Mouse (Mus musculus) neural tube, embryonic 13.5 days (tissue): ENCODE data around the gene Irs2. TPM values are rescaled to one million over a fixed set of nuclear protein-coding genes. Genes with fewer than 3 reads are reported as not detected.

Experiments used
- ATAC-seq: fragments of 200-750 bp; cut with Nextera tagmentation; 2 replicates; pipeline ENCODE4 v1.8.0; 2017; ENCODE audit warnings: low read depth, mild to moderate bottlenecking, moderate TSS enrichment, moderate library complexity
- H3K27ac ChIP-seq: fragments of 300-500 bp; sonication (generic); replicated peaks from 2 replicates; pipeline ENCODE4 v1.5.1; 2015; ENCODE audit warnings: moderate library complexity, mild to moderate bottlenecking, inconsistent platforms
- H3K27me3 ChIP-seq: fragments of 300-500 bp; sonication (generic); 2 replicates; pipeline ENCODE4 v1.6.1; 2015; ENCODE audit warnings: mild to moderate bottlenecking, inconsistent platforms
- H3K36me3 ChIP-seq: fragments of 300-500 bp; sonication (generic); 2 replicates; pipeline ENCODE4 v1.6.1; 2015; ENCODE audit warnings: mild to moderate bottlenecking, inconsistent platforms
- H3K4me1 ChIP-seq: fragments of 300-500 bp; sonication (generic); replicated peaks from 2 replicates; pipeline ENCODE4 v1.6.1; 2015; ENCODE audit warnings: inconsistent platforms
- H3K4me2 ChIP-seq: fragments of 300-500 bp; sonication (generic); 2 replicates; pipeline ENCODE4 v1.6.1; 2015; ENCODE audit warnings: inconsistent platforms, mild to moderate bottlenecking, moderate library complexity
- H3K4me3 ChIP-seq: fragments of 300-500 bp; sonication (generic); 2 replicates; pipeline ENCODE4 v1.5.1; 2015; ENCODE audit warnings: mild to moderate bottlenecking, inconsistent platforms
- H3K9ac ChIP-seq: fragments of 300-500 bp; sonication (generic); 2 replicates; pipeline ENCODE4 v1.6.1; 2015; ENCODE audit warnings: moderate library complexity, mild to moderate bottlenecking, inconsistent platforms
- H3K9me3 ChIP-seq: fragments of 300-500 bp; sonication (generic); 2 replicates; pipeline ENCODE4 v1.6.1; 2016; ENCODE audit warnings: inconsistent platforms
- WGBS: fragments of 180-500 bp; shearing (Covaris S2); methylation state at CpG from one replicate; pipeline ENCODE4 v1.1.7; 2015; 5-methylcytosine and 5-hydroxymethylcytosine counted together
- polyA plus RNA-seq: library from polyadenylated mRNA; unstranded; fragments of >200 nt; fragmentation: Nextera tagmentation; extraction: Ambion mirVana; gene quantifications from 2 replicates; pipeline ENCODE4 v1.2.1, GENCODE M21; 2015

Irs2 gene
- polyA plus RNA-seq, 1 experiment from 2014 or later = 6.6 TPM

DNA sequence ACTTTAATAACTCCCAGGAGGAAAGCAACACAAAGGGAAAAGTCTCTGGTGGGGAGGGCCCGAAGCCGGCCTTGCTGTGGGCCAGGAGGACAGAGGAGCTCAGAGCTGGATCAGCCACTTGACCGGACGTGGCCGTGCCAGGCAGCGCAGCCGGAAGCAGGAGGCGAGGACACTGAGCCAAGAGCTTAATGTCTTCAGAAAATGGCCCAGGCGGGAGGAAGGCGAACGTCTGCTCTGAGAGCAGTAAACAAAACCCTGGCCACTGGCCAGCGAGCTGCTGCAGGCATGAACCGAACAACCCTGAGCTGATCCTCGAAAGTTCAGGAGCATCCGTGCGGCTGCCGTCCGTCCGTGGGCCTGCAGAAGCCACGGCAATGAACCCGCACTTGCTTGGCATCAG lies 29.9 kb downstream of the Irs2 start:
- Histone ChIP-seq H3K9ac (no peak overlapping the region), H3K27ac (peak overlapping the region; percentile 29; the same call in 1 of the 2 replicates), H3K4me3 (no peak overlapping the region), H3K9me3 (no peaks in the 10 kb centered on the region), H3K36me3 (no peaks in the 10 kb centered on the region), H3K4me2 (no peak overlapping the region), H3K27me3 (no peaks in the 10 kb centered on the region), H3K4me1 (peaks cover 36% of the 10 kb centered on the region)
- WGBS = 34% methylated on average over 21 of the region's 21 CpGs
- ATAC-seq = peak; percentile 42; the same call in 1 of the 2 replicates

GRCm38 (mm10) chr8:10977742-10978376 lies 30.4 kb downstream of the Irs2 start:
- Histone ChIP-seq H3K9me3 (no peaks in the 10 kb centered on the region), H3K9ac (no peak overlapping the region), H3K4me3 (no peak overlapping the region), H3K4me1 (peaks cover 41% of the 10 kb centered on the region), H3K36me3 (no peaks in the 10 kb centered on the region), H3K27ac (peak overlapping the region; percentile 29; the same call in 1 of the 2 replicates), H3K27me3 (no peaks in the 10 kb centered on the region), H3K4me2 (no peak overlapping the region)
- 62% methylated on average over 7 of the region's 7 CpGs for WGBS
- ATAC-seq = no peak

GRCm38 (mm10) chr8:10974659-10975058 lies 33.6 kb downstream of the Irs2 start:
- H3K9me3 ChIP-seq = no peaks in the 10 kb centered on the region
- 9% methylated on average over 1 of the region's 2 CpGs for WGBS
- H3K27me3 ChIP-seq = no peaks in the 10 kb centered on the region
- peaks cover 58% of the 10 kb centered on the region for H3K4me1 ChIP-seq
- ATAC-seq = no peak
- no peak overlapping the region for H3K4me3 ChIP-seq
- no peak overlapping the region for H3K4me2 ChIP-seq
- H3K27ac ChIP-seq = no peak overlapping the region
- H3K9ac ChIP-seq = no peak overlapping the region
- H3K36me3 ChIP-seq = no peaks in the 10 kb centered on the region

DNA sequence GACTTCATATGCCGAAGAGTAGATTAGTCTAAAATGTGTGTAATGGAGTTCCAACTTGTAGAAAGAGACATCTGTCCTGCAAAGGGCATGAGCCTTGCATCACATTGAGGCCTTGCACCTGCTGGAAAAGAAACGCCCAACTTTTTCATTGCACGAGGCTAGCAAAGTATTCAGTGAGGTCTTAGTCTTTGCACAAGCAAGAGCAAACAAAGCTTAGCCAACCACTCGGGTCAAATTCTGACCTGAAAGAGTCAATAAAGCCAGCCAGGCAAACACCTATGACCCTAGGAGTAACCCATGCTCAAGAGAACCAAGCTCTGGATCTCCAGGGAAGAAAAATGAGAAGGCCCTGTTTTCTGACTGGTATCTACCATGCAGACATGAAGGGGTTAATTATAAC lies 34.1 kb downstream of the Irs2 start:
- no peak overlapping the region for H3K9ac ChIP-seq
- H3K27me3 ChIP-seq = no peaks in the 10 kb centered on the region; the same call in 1 of the 2 replicates
- H3K36me3 ChIP-seq = no peaks in the 10 kb centered on the region
- no peak for ATAC-seq
- no peak overlapping the region for H3K4me2 ChIP-seq
- no peaks in the 10 kb centered on the region for H3K9me3 ChIP-seq
- no peak overlapping the region for H3K27ac ChIP-seq
- 71% methylated on average over 4 of the region's 4 CpGs for WGBS
- H3K4me3 ChIP-seq = no peak overlapping the region
- H3K4me1 ChIP-seq = peaks cover 53% of the 10 kb centered on the region

DNA sequence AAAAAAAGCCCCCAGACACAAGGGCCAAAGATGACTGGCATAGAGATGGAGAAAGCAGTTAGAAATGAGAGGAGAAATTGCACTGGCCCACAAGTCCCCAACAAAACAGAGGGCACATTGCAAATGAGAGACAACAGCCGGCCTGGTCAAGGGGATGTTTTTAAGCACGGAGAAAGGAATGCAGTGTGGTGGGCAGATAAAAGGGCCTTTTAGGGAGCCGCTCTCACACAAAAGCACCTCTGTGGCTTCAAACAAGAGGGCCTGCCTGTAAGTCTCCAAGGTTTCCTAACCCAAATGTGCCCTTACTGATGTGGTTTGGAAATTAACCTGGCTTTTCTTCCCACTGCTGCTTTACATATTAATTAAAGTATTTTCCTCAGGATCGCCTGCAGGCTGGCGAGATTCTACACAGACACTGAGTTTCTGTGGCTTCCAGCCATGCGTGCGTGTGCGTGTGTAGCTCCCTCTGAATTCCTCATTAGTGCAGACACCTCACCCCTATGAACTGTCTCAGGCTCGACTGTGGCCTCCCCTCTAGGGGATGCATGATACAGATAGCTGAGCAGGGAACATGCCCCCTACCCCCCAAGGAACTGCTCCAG lies 35.3 kb downstream of the Irs2 start:
- no peaks in the 10 kb centered on the region; the same call in 1 of the 2 replicates for H3K27me3 ChIP-seq
- H3K4me2 ChIP-seq = no peak overlapping the region
- 5% methylated on average over 9 of the region's 9 CpGs for WGBS
- H3K27ac ChIP-seq = peak overlapping the region; percentile 54
- H3K4me3 ChIP-seq = no peak overlapping the region
- no peaks in the 10 kb centered on the region for H3K9me3 ChIP-seq
- H3K36me3 ChIP-seq = no peaks in the 10 kb centered on the region
- H3K9ac ChIP-seq = no peak overlapping the region
- H3K4me1 ChIP-seq = peaks cover 41% of the 10 kb centered on the region
- ATAC-seq = no peak

GRCm38 (mm10) chr8:10971984-10972383 lies 36.3 kb downstream of the Irs2 start:
- Histone ChIP-seq H3K9ac (no peak overlapping the region), H3K4me2 (no peak overlapping the region), H3K4me3 (no peak overlapping the region), H3K4me1 (peaks cover 34% of the 10 kb centered on the region), H3K27me3 (no peaks in the 10 kb centered on the region; the same call in 1 of the 2 replicates), H3K36me3 (no peaks in the 10 kb centered on the region), H3K9me3 (no peaks in the 10 kb centered on the region), H3K27ac (no peak overlapping the region)
- 42% methylated on average over 3 of the region's 3 CpGs for WGBS
- ATAC-seq = no peak

- no peak overlapping the region for H3K27ac ChIP-seq
- no peaks in the 10 kb centered on the region for H3K9me3 ChIP-seq
- H3K36me3 ChIP-seq = no peaks in the 10 kb centered on the region
- H3K4me2 ChIP-seq = no peak overlapping the region
- WGBS = 84% methylated on average over 5 of the region's 5 CpGs
- ATAC-seq = no peak
- H3K4me1 ChIP-seq = peaks cover 36% of the 10 kb centered on the region
- no peak overlapping the region for H3K4me3 ChIP-seq
- no peak overlapping the region for H3K9ac ChIP-seq
- peaks cover 2% of the 10 kb centered on the region; the same call in 1 of the 2 replicates for H3K27me3 ChIP-seq
These were observed 36.7 kb downstream of the Irs2 start for GRCm38 (mm10) chr8:10971509-10971908.

DNA sequence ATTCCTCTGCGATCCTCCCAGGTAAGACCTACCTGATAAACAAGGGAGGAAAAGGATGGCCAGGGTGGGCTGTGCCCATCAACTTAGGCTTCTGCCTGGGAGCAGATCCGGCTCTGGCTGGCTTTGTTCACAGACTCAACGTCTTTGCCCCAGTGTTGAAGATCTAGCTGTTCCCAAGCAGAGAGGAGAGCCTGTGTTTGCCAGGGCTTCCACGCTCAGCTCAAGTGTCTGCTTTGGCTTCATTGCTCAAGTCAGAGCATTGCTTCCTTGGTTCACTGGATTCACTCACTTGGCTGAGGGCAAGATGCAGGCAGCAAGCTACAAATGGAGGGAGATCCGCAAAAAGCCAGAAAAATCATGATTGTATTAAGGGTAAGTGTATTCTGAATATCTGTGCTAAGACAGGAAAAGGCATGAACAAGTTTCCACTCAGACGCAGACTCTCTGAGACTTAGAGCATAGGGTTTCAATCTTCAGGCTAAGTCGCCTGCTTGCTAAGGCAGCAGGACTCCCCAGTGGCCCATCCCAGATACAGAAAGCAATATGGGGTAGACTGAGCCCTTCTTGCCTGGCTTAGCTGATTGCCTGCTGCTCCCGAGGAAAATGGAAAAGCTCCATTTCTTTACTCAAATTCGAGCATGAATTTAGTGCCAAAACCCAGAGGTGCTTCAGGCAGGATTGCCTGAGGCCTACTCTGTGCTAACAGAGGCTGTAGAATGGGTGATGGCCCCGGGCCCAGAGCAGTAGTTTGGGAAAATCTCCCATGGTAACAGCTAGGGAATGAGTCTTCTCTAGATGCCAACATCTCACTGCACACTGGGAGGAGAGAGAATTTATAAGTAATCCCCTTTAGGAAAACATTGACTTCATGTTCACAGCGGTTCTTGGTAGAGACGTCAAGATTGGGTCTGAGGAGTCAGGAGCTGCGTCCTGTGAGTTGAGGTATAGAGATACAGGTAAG lies 37.5 kb downstream of the Irs2 start:
- no peak overlapping the region for H3K4me3 ChIP-seq
- peaks cover 3% of the 10 kb centered on the region; the same call in 1 of the 2 replicates for H3K27me3 ChIP-seq
- H3K4me1 ChIP-seq = peaks cover 42% of the 10 kb centered on the region
- H3K9me3 ChIP-seq = no peaks in the 10 kb centered on the region
- 79% methylated on average over 13 of the region's 13 CpGs for WGBS
- no peak overlapping the region for H3K4me2 ChIP-seq
- no peak for ATAC-seq
- H3K9ac ChIP-seq = no peak overlapping the region
- H3K36me3 ChIP-seq = no peaks in the 10 kb centered on the region
- H3K27ac ChIP-seq = peak overlapping the region; percentile 33; the same call in 1 of the 2 replicates

DNA sequence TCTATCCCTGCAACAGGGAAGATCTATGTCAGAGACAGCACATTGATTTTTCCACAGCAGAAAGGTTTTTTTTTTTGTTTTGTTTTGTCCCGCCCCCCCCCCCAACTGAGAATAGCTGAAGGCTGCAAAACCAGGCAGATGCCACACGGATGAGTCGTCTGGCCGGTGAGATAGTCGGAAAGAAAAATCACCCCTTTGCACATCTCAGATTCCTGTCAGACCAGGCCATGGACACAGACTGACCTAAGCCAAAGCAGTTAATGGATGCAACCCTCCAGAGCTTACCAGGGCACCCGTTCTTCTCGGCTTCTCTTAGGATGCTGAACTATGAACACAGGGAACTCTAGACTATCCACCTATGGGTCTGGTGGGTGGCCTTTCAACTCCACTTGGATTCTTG lies 39.6 kb downstream of the Irs2 start:
- H3K4me3 ChIP-seq = no peak overlapping the region
- peaks cover 49% of the 10 kb centered on the region for H3K4me1 ChIP-seq
- no peak for ATAC-seq
- no peak overlapping the region for H3K27ac ChIP-seq
- H3K9me3 ChIP-seq = no peaks in the 10 kb centered on the region
- 55% methylated on average over 7 of the region's 7 CpGs for WGBS
- H3K4me2 ChIP-seq = no peak overlapping the region
- H3K9ac ChIP-seq = no peak overlapping the region
- peaks cover 3% of the 10 kb centered on the region; the same call in 1 of the 2 replicates for H3K27me3 ChIP-seq
- no peaks in the 10 kb centered on the region for H3K36me3 ChIP-seq

- Histone ChIP-seq H3K27me3 (peaks cover 3% of the 10 kb centered on the region; the same call in 1 of the 2 replicates), H3K4me3 (no peak overlapping the region), H3K9me3 (no peaks in the 10 kb centered on the region), H3K36me3 (no peaks in the 10 kb centered on the region), H3K27ac (peak overlapping the region; percentile 52), H3K4me2 (no peak overlapping the region), H3K4me1 (peaks cover 44% of the 10 kb centered on the region), H3K9ac (no peak overlapping the region)
- 33% methylated on average over 6 of the region's 6 CpGs for WGBS
- ATAC-seq = no peak
These were observed 42.7 kb downstream of the Irs2 start for GRCm38 (mm10) chr8:10965401-10966117.

- peak overlapping the region; percentile 52; the same call in 1 of the 2 replicates for H3K27ac ChIP-seq
- no peak overlapping the region for H3K4me2 ChIP-seq
- no peak for ATAC-seq
- WGBS = 74% methylated on average over 10 of the region's 10 CpGs
- peaks cover 3% of the 10 kb centered on the region; the same call in 1 of the 2 replicates for H3K27me3 ChIP-seq
- no peak overlapping the region for H3K9ac ChIP-seq
- no peaks in the 10 kb centered on the region for H3K9me3 ChIP-seq
- no peaks in the 10 kb centered on the region for H3K36me3 ChIP-seq
- no peak overlapping the region for H3K4me3 ChIP-seq
- peaks cover 49% of the 10 kb centered on the region for H3K4me1 ChIP-seq
These were observed 43.7 kb downstream of the Irs2 start for GRCm38 (mm10) chr8:10964511-10965099.
